Mouse (Mus musculus) right cerebral cortex, adult 2 months (tissue): ENCODE measurements at regions not wholly inside any gene's neighbourhood (a gene's known extent, or its start where the extent isn't known, plus 50 kb on each side); places are given as distances from the start of the nearest gene placed in this dataset.
"Not testable (repeated sequence)": the region's sequence is repeated elsewhere in the genome, so short reads cannot be mapped to it uniquely, and the experiment has no call there.

Source experiments
- DNase-seq, 2 experiments: peaks; one replicate each; pipeline ENCODE4 v3.0.0; 2021 to 2022; ENCODE audit warnings: low spot score in 2 of 2

GRCm38 (mm10) chr10:112521388-112521787 lies 250.5 kb downstream of the Kcnc2 start:
- peak; percentile 17 to 46 for DNase-seq

GRCm38 (mm10) chr10:112543051-112543450 lies 272.1 kb downstream of the Kcnc2 start:
- no peak for DNase-seq

- no peak for DNase-seq
Measured at GRCm38 (mm10) chr10:112571772-112572551, 301.0 kb downstream of the Kcnc2 start.

- peak in 1 of 2 experiments; percentile 14 for DNase-seq
Measured at GRCm38 (mm10) chr10:112572556-112572955, 301.6 kb downstream of the Kcnc2 start.

- peak in 1 of 2 experiments; percentile 10 for DNase-seq
Measured at GRCm38 (mm10) chr10:112584939-112585338, 314.0 kb downstream of the Kcnc2 start.

GRCm38 (mm10) chr10:112594327-112594726 lies 323.4 kb downstream of the Kcnc2 start:
- no peak for DNase-seq

GRCm38 (mm10) chr10:112605592-112605991 lies 323.2 kb downstream of the Atxn7l3b start:
- DNase-seq = no peak

- no peak for DNase-seq
Measured at GRCm38 (mm10) chr10:112607642-112608041, 321.2 kb downstream of the Atxn7l3b start.

- no peak for DNase-seq
Measured at GRCm38 (mm10) chr10:112611711-112612110, 317.1 kb downstream of the Atxn7l3b start.

- no peak for DNase-seq
Measured at GRCm38 (mm10) chr10:112613751-112614150, 315.1 kb downstream of the Atxn7l3b start.

- no peak for DNase-seq
Measured at GRCm38 (mm10) chr10:112614226-112614625, 314.6 kb downstream of the Atxn7l3b start.

GRCm38 (mm10) chr10:112619740-112620139 lies 309.1 kb downstream of the Atxn7l3b start:
- DNase-seq = no peak

GRCm38 (mm10) chr10:112629752-112630151 lies 299.0 kb downstream of the Atxn7l3b start:
- no peak for DNase-seq

GRCm38 (mm10) chr10:112635199-112635598 lies 293.6 kb downstream of the Atxn7l3b start:
- DNase-seq = no peak

GRCm38 (mm10) chr10:112636574-112636973 lies 292.2 kb downstream of the Atxn7l3b start:
- DNase-seq = peak in 1 of 2 experiments; percentile 10

GRCm38 (mm10) chr10:112640551-112640950 lies 288.2 kb downstream of the Atxn7l3b start:
- not testable (repeated sequence) for DNase-seq

GRCm38 (mm10) chr10:112648986-112649385 lies 279.8 kb downstream of the Atxn7l3b start:
- DNase-seq = no peak
